Mouse (Mus musculus): ENCODE data around the gene Phactr4. TPM values are rescaled to one million over a fixed set of nuclear protein-coding genes. Genes with fewer than 3 reads are reported as not detected.

Phactr4 gene
- polyA plus RNA-seq, 1 experiment, result 13.4 TPM

DNA sequence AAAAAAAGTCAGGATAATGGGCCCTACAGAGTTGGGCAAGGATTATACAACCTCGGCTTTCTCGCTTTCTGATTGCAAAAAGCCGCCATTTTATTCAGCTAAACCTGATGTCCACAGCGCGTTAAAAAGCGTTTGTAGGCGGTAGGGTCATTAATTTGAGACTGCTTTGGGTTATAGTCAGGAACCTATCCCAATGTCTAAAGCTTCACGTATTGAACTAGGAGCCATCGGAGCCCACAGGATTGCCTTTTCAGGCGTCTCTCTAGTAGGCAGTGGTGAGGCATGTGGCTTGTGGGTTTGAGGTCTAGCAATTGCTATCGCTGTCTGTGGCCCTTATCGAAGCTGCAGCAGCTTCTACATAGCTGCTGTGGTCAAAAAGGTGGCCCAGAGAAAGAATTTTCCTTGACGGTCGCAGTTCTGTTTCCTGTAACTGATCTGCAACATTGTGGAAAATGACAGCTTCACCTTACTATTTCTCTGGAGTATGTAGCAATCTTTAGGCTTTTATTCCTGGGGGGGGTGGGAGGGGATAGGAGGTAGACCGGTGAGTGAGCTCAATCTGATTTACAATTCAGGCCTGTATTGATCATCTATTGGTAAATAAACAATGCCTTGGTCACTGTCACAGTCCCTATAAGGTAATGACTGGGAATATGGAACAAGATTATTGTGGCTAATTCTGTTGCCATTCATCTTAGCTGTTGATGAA lies 113.0 kb downstream of the Phactr4 start:
- Histone ChIP-seq H3K4me1 (ENCODE audit: control insufficient read depth, insufficient read depth, low read length) (peaks cover 2% of the 10 kb centered on the region; the same call in 1 of the 2 replicates), H3K4me3 (replicated peaks; ENCODE audit: extremely low read depth, low read depth, low read length) (peak overlapping the region; percentile 96)
- TF ChIP-seq POLR2A (IDR thresholded peaks at IDR 0.05; ENCODE audit: borderline replicate concordance, extremely low read depth, low read depth, low read length), result no peak
- 1% methylated on average over 15 of the region's 15 CpGs for WGBS
- DNase-seq, result peak; percentile 25

DNA sequence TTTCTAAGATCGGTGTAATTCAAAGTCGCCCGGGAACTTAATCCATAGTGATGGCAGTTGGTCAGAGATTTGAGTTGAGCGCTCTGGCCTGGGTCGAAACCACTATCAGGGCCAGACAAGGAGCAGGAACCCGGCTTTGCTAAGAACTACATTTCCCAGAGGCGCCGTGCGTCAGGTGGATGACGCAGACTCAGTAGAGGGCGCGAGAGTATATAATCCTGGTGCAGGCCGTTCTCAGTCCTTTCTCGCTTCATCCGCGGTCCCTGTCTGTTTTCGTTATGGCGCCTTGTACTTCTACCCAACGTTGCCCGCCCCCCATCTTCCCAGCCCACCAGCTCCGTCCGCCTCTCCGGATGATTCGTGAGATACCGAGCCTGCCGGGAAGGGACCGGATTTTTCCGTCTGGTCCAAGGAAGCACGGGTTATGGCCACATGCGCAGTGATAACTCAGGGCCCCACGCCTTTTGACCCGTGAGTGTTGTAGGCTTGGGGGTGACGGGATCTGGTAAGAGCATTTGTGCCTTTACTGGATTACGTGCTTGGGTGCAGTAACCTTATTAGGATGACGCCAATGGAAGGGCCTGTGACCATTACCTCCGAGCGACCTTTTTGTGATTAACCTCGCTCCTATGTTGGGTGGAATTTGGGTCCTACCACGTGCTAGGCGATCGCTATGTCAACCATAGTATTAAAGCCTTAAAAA lies 113.7 kb downstream of the Phactr4 start:
- under 1% methylated on average over 41 of the region's 41 CpGs for WGBS

GRCm38 (mm10) chr4:132306004-132306403 lies 116.3 kb downstream of the Phactr4 start:
- Histone ChIP-seq H3K4me3 (replicated peaks; ENCODE audit: extremely low read depth, low read depth, low read length) (no peak overlapping the region), H3K4me1 (ENCODE audit: control insufficient read depth, insufficient read depth, low read length) (peaks cover 2% of the 10 kb centered on the region; the same call in 1 of the 2 replicates)
- TF ChIP-seq POLR2A (IDR thresholded peaks at IDR 0.05; ENCODE audit: borderline replicate concordance, extremely low read depth, low read depth, low read length) (no peak), CTCF (IDR thresholded peaks at IDR 0.05; ENCODE audit: insufficient read depth, low read length) (no peak)
- no peak for DNase-seq
- WGBS, result 63% methylated on average over 6 of the region's 6 CpGs

More for the DNA sequence above, 113.7 kb downstream of the Phactr4 start:
- Histone ChIP-seq H3K4me3 (replicated peaks; ENCODE audit: extremely low read depth, low read depth, low read length) (peak overlapping the region; percentile 96), H3K4me1 (ENCODE audit: control insufficient read depth, insufficient read depth, low read length) (peaks cover 2% of the 10 kb centered on the region; the same call in 1 of the 2 replicates)
- TF ChIP-seq POLR2A (IDR thresholded peaks at IDR 0.05; ENCODE audit: borderline replicate concordance, extremely low read depth, low read depth, low read length), result peak; percentile 100
- no peak for TF ChIP-seq CTCF (IDR thresholded peaks at IDR 0.05; ENCODE audit: insufficient read depth, low read length)
- peak; percentile 90 for DNase-seq

Other genes with a start within 250 kb of the Phactr4 start
- gene Ythdf2, start 210.2 kb downstream of the Phactr4 start, polyA plus RNA-seq (2012; rRNA removed), result 13.9 and 17.1 TPM in 2 replicates
- gene Gmeb1, start 160.9 kb downstream of the Phactr4 start, polyA plus RNA-seq (2012; rRNA removed), result 13.8 and 16.9 TPM in 2 replicates
- 5.0 and 10.3 TPM in 2 replicates for gene Taf12, start 148.1 kb downstream of the Phactr4 start, polyA plus RNA-seq (2012; rRNA removed)
- gene Rab42, start 119.1 kb downstream of the Phactr4 start, polyA plus RNA-seq (2012; rRNA removed), result 1.9 and 2.0 TPM in 2 replicates
- gene Trnau1ap, start 93.0 kb downstream of the Phactr4 start, polyA plus RNA-seq (2012; rRNA removed), result 16.4 and 17.8 TPM in 2 replicates
- gene Rcc1, start 68.9 kb downstream of the Phactr4 start, polyA plus RNA-seq (2012; rRNA removed), result 3.9 and 5.3 TPM in 2 replicates
- gene Med18, start 41.4 kb upstream of the Phactr4 start, polyA plus RNA-seq (2012; rRNA removed), result 2.9 and 4.3 TPM in 2 replicates
- 11.5 and 14.1 TPM in 2 replicates for gene Sesn2, start 88.0 kb upstream of the Phactr4 start, polyA plus RNA-seq (2012; rRNA removed)
- gene Atpif1, start 111.2 kb upstream of the Phactr4 start, polyA plus RNA-seq (2012; rRNA removed), result 68.3 and 93.0 TPM in 2 replicates
- 25.0 and 41.8 TPM in 2 replicates for gene Dnajc8, start 113.1 kb upstream of the Phactr4 start, polyA plus RNA-seq (2012; rRNA removed)
- gene Ptafr, start 141.6 kb upstream of the Phactr4 start, polyA plus RNA-seq (2012; rRNA removed), result 5.0 and 5.3 TPM in 2 replicates
- 16.6 and 19.5 TPM in 2 replicates for gene Eya3, start 216.5 kb upstream of the Phactr4 start, polyA plus RNA-seq (2012; rRNA removed)

Data from lung, adult 2 months (tissue).